Mouse (Mus musculus) left cerebral cortex, adult 18-20 months (tissue): ENCODE results near the gene Btbd35f28. TPM values are rescaled to one million over a fixed set of nuclear protein-coding genes. Genes with fewer than 3 reads are reported as not detected.
"Not testable (repeated sequence)": the region's sequence is repeated elsewhere in the genome, so short reads cannot be mapped to it uniquely, and the experiment has no call there.

Source experiments
- DNase-seq, 2 experiments: peaks; one replicate each; pipeline ENCODE4 v3.0.0; 2021 to 2022; ENCODE audit warnings: low spot score in 2 of 2, mixed read lengths in 1 of 2
- long read RNA-seq, 2 experiments: library from polyadenylated mRNA; stranded (forward); transcript quantifications; one replicate each; pipeline ENCODE4 v2.0.0; 2021
- total RNA-seq, 2 experiments: library from RNA; stranded (reverse); gene quantifications; 2 replicates each; pipeline ENCODE4 v1.2.3; 2021

Btbd35f28 gene
- total RNA-seq: not detected
- long read RNA-seq, experiment 1: 0 reads
- long read RNA-seq, experiment 2: 0 reads

- DNase-seq: not testable (repeated sequence)
Measured at GRCm38 (mm10) chrX:4196276-4196675, at the start of gene Btbd35f28. Gene Btbd35f28 (plus strand): TSS chrX:4196576.

Other genes with a start within 250 kb of the Btbd35f28 start
- not detected for gene Btbd35f16, start 239.6 kb upstream of the Btbd35f28 start, total RNA-seq
- not detected for gene Btbd35f3, start 158.9 kb upstream of the Btbd35f28 start, total RNA-seq
- gene Btbd35f20, start 94.7 kb downstream of the Btbd35f28 start, total RNA-seq: not detected
- gene Btbd35f17, start 174.1 kb downstream of the Btbd35f28 start, total RNA-seq: not detected